39 mouse cellular contexts compared by ENCODE assay signal in genomic region chr12:11208872-11209271, GRCm38 (mm10). TPM values are rescaled to one million over a fixed set of nuclear protein-coding genes. Genes with fewer than 3 reads are reported as not detected.
DNase-seq lines count a peak whose midpoint lies in the region; ATAC-seq lines count a peak whose summit lies in the region.
"Had no signal": no experiment of that assay in that cellular context is flagged by ENCODE, and none has a peak within 500 bp of the region (broad histone marks: within the 10 kb centered on the region; RNA-seq: fewer than 3 reads in every experiment).

TSS of gene Msgn1 (minus strand) at chr12:11208972.

- no peak within 1 kb of the TSS for H3K9ac ChIP-seq in forebrain, embryonic 13.5 days
- no peak within 1 kb of the TSS for H3K9ac ChIP-seq in forebrain, embryonic 15.5 days (replicated peaks)
- no peak within 1 kb of the TSS for H3K9ac ChIP-seq in kidney, embryonic 15.5 days
- H3K9ac ChIP-seq: embryonic facial prominence, embryonic 13.5 days; heart, embryonic 12.5 days; intestine, embryonic 15.5 days; limb, embryonic 12.5 days; liver, embryonic 12.5 days; liver, postnatal 0 days; neural tube, embryonic 13.5 days had no signal

- DNase-seq in kidney, adult 9 months: no peak
- DNase-seq in retina, postnatal 1 day: peak; percentile 27
- no peak for DNase-seq in retina, embryonic 14.5 days (ENCODE audit: low spot score)
- DNase-seq in limb, embryonic 10.5 days (ENCODE audit: low spot score): no peak
- DNase-seq in adrenal gland, adult 8-10 months: no peak
- DNase-seq: adrenal gland, postnatal 36 days; cerebellum, adult 18-20 months; gastrocnemius, postnatal 10 days; heart, postnatal 10 days; kidney, adult 8-10 months; kidney, postnatal 25 days; liver, postnatal 0 days; lung, postnatal 36 days; right cerebral cortex, postnatal 14 days; thymus, adult 2 months; thymus, postnatal 36 days had no signal

- H3K36me3 ChIP-seq in forebrain, embryonic 13.5 days (ENCODE audit: poor library complexity, severe bottlenecking): no peaks in the 10 kb centered on the region
- no peaks in the 10 kb centered on the region for H3K36me3 ChIP-seq in forebrain, embryonic 15.5 days
- H3K36me3 ChIP-seq in kidney, embryonic 15.5 days: no peaks in the 10 kb centered on the region
- H3K36me3 ChIP-seq in limb, embryonic 10.5 days: no peaks in the 10 kb centered on the region
- H3K36me3 ChIP-seq: embryonic facial prominence, embryonic 13.5 days; heart, embryonic 12.5 days; intestine, embryonic 15.5 days; limb, embryonic 12.5 days; liver, embryonic 12.5 days; neural tube, embryonic 13.5 days had no signal

- H3K9me3 ChIP-seq in forebrain, embryonic 13.5 days (replicated peaks): no peaks in the 10 kb centered on the region
- H3K9me3 ChIP-seq in forebrain, embryonic 15.5 days: no peaks in the 10 kb centered on the region
- H3K9me3 ChIP-seq in kidney, embryonic 15.5 days (replicated peaks): no peaks in the 10 kb centered on the region
- no peaks in the 10 kb centered on the region for H3K9me3 ChIP-seq in limb, embryonic 10.5 days (replicated peaks)
- H3K9me3 ChIP-seq: embryonic facial prominence, embryonic 13.5 days; heart, embryonic 12.5 days; intestine, embryonic 15.5 days; limb, embryonic 12.5 days; liver, embryonic 12.5 days; megakaryocyte, embryonic 14.5 days; neural tube, embryonic 13.5 days had no signal

- no peaks in the 10 kb centered on the region; the same call in 1 of the 2 replicates for H3K27me3 ChIP-seq in forebrain, embryonic 13.5 days
- H3K27me3 ChIP-seq in forebrain, embryonic 15.5 days: no peaks in the 10 kb centered on the region
- peaks cover 14% of the 10 kb centered on the region for H3K27me3 ChIP-seq in kidney, embryonic 15.5 days
- H3K27me3 ChIP-seq in limb, embryonic 10.5 days (ENCODE audit: low read depth, poor library complexity, severe bottlenecking): 0 out of 2 replicates have a peak, but pooled peaks cover 12% of the 10 kb centered on the region
- H3K27me3 ChIP-seq: embryonic facial prominence, embryonic 13.5 days; heart, embryonic 12.5 days; liver, embryonic 12.5 days; neural tube, embryonic 13.5 days had no signal

- H3K4me3 ChIP-seq in forebrain, embryonic 13.5 days: no peak within 1 kb of the TSS
- H3K4me3 ChIP-seq in forebrain, embryonic 15.5 days: no peak within 1 kb of the TSS
- no peak within 1 kb of the TSS for H3K4me3 ChIP-seq in kidney, embryonic 15.5 days (replicated peaks)
- no peak within 1 kb of the TSS for H3K4me3 ChIP-seq in limb, embryonic 10.5 days
- H3K4me3 ChIP-seq: embryonic facial prominence, embryonic 13.5 days; heart, embryonic 12.5 days; intestine, embryonic 15.5 days; limb, embryonic 12.5 days; liver, embryonic 12.5 days; megakaryocyte, embryonic 14.5 days; neural tube, embryonic 13.5 days had no signal

- ATAC-seq in forebrain, embryonic 13.5 days: peak; percentile 36; the same call in 1 of the 2 replicates
- ATAC-seq in forebrain, embryonic 15.5 days (replicated peaks): no peak
- ATAC-seq in kidney, embryonic 15.5 days (replicated peaks; ENCODE audit: low FRiP score): no peak
- ATAC-seq: hindbrain, postnatal 0 days; intestine, embryonic 15.5 days; liver, embryonic 12.5 days; liver, postnatal 0 days had no signal

- H3K27ac ChIP-seq in forebrain, embryonic 13.5 days: no peak within 1 kb of the TSS
- no peak within 1 kb of the TSS for H3K27ac ChIP-seq in forebrain, embryonic 15.5 days (replicated peaks)
- H3K27ac ChIP-seq in kidney, embryonic 15.5 days: no peak within 1 kb of the TSS
- H3K27ac ChIP-seq in limb, embryonic 10.5 days: peak within 1 kb of the TSS; percentile 61
- H3K27ac ChIP-seq: embryonic facial prominence, embryonic 13.5 days; hindbrain, postnatal 0 days; intestine, embryonic 15.5 days; limb, embryonic 12.5 days; liver, embryonic 12.5 days; neural tube, embryonic 13.5 days had no signal

- peaks cover 12% of the 10 kb centered on the region for H3K4me1 ChIP-seq in forebrain, embryonic 13.5 days
- peaks cover 8% of the 10 kb centered on the region; the same call in 1 of the 2 replicates for H3K4me1 ChIP-seq in forebrain, embryonic 15.5 days
- H3K4me1 ChIP-seq in kidney, embryonic 15.5 days: peaks cover 10% of the 10 kb centered on the region; the same call in 1 of the 2 replicates
- H3K4me1 ChIP-seq in limb, embryonic 10.5 days: peaks cover 26% of the 10 kb centered on the region
- H3K4me1 ChIP-seq: liver, embryonic 12.5 days; megakaryocyte, embryonic 14.5 days; neural tube, embryonic 13.5 days had no signal

- 29% methylated on average over 5 of the region's 5 CpGs for WGBS in forebrain, embryonic 13.5 days
- WGBS in forebrain, embryonic 15.5 days: 19% methylated on average over 5 of the region's 5 CpGs
- 15% methylated on average over 5 of the region's 5 CpGs for WGBS in kidney, embryonic 15.5 days
- 20% methylated on average over 5 of the region's 5 CpGs for WGBS in limb, embryonic 10.5 days

- no peak within 1 kb of the TSS for H3K4me2 ChIP-seq in forebrain, embryonic 13.5 days
- H3K4me2 ChIP-seq in forebrain, embryonic 15.5 days (replicated peaks): no peak within 1 kb of the TSS
- H3K4me2 ChIP-seq in kidney, embryonic 15.5 days: peak within 1 kb of the TSS; percentile 24
- H3K4me2 ChIP-seq: embryonic facial prominence, embryonic 13.5 days; heart, embryonic 12.5 days; intestine, embryonic 15.5 days; limb, embryonic 12.5 days; liver, embryonic 12.5 days; neural tube, embryonic 13.5 days had no signal

RNA-seq across cellular contexts. Expression of gene Msgn1, which starts in this region (rescaled TPM):
- polyA plus RNA-seq in forebrain, embryonic 13.5 days (2015; fragmentation: Nextera tagmentation; extraction: Ambion mirVana): not detected in 2 replicates
- not detected in 2 replicates for polyA plus RNA-seq in forebrain, embryonic 15.5 days (2015; fragmentation: Nextera tagmentation; extraction: Ambion mirVana)
- not detected in 2 replicates for polyA plus RNA-seq in kidney, embryonic 15.5 days (2015; fragmentation: Nextera tagmentation; extraction: Ambion mirVana)
- polyA plus RNA-seq in limb, embryonic 10.5 days (2016; fragmentation: Nextera tagmentation; extraction: Ambion mirVana): 0.26 TPM in 1 of 2 replicates, not detected in the other
- not detected for total RNA-seq in adrenal gland, adult 8-10 months (2022)
- total RNA-seq: adrenal gland, adult 18-20 months; adrenal gland, postnatal 36 days; common myeloid progenitor, adult 5-6 weeks; gastrocnemius, postnatal 10 days; granulocyte monocyte progenitor cell, adult 5-6 weeks; heart, postnatal 10 days; hindbrain, postnatal 0 days; layer of hippocampus, adult 18-20 months; layer of hippocampus, postnatal 10 days; left cerebral cortex, adult 18-20 months; left cerebral cortex, postnatal 14 days had no signal
- polyA plus RNA-seq: brain, embryonic 14.5 days; embryonic facial prominence, embryonic 13.5 days; heart, embryonic 12.5 days; hindbrain, embryonic 11.5 days; hindbrain, postnatal 0 days; intestine, embryonic 15.5 days; limb, embryonic 12.5 days; liver, embryonic 12.5 days; liver, postnatal 0 days; lung, embryonic 16.5 days; neural tube, embryonic 13.5 days; small intestine, adult 2 months; stomach, embryonic 16.5 days had no signal

Comparison
In these comparisons a context has a peak if more than half of its experiments do, and no peak if none do; other contexts are left out.
1. Peak in ATAC-seq in forebrain, embryonic 13.5 days; RNA of the gene not detected or under 1 TPM.